Mouse (Mus musculus) embryonic facial prominence, embryonic 13.5 days (tissue): ENCODE measurements around the gene Rasa2. TPM values are rescaled to one million over a fixed set of nuclear protein-coding genes. Genes with fewer than 3 reads are reported as not detected.
A peak's percentile ranks its signal among the peaks of the same experiment; 100 is the strongest.

Experiments used
- ATAC-seq: fragments of 200-750 bp; cut with Nextera tagmentation; 2 replicates; pipeline ENCODE4 v1.8.0; 2017; ENCODE audit warnings: low read depth; ENCODE audit not compliant: insufficient number of reproducible peaks, insufficient read depth, low FRiP score, low TSS enrichment
- H3K27ac ChIP-seq: fragments of 300-500 bp; sonication (generic); 2 replicates; pipeline ENCODE4 v1.5.1; 2015; ENCODE audit warnings: moderate library complexity, mild to moderate bottlenecking, inconsistent platforms
- H3K27me3 ChIP-seq: fragments of 300-500 bp; sonication (generic); 2 replicates; pipeline ENCODE4 v1.6.1; 2015; ENCODE audit warnings: mild to moderate bottlenecking, inconsistent platforms
- H3K36me3 ChIP-seq: fragments of 300-500 bp; sonication (generic); 2 replicates; pipeline ENCODE4 v1.6.1; 2015; ENCODE audit warnings: mild to moderate bottlenecking, inconsistent platforms
- H3K4me1 ChIP-seq: fragments of 300-500 bp; sonication (generic); 2 replicates; pipeline ENCODE4 v1.6.1; 2015; ENCODE audit warnings: inconsistent platforms
- H3K4me2 ChIP-seq: fragments of 300-500 bp; sonication (generic); 2 replicates; pipeline ENCODE4 v1.6.1; 2015; ENCODE audit warnings: moderate library complexity, mild to moderate bottlenecking, inconsistent platforms
- H3K4me3 ChIP-seq: fragments of 300-500 bp; sonication (generic); 2 replicates; pipeline ENCODE4 v1.5.1; 2015; ENCODE audit warnings: mild to moderate bottlenecking, inconsistent platforms
- H3K9ac ChIP-seq: fragments of 300-500 bp; sonication (generic); 2 replicates; pipeline ENCODE4 v1.6.1; 2015; ENCODE audit warnings: mild to moderate bottlenecking, inconsistent platforms
- H3K9me3 ChIP-seq: fragments of 300-500 bp; sonication (generic); 2 replicates; pipeline ENCODE4 v1.6.1; 2016; ENCODE audit warnings: inconsistent platforms
- WGBS: fragments of 180-500 bp; shearing (Covaris S2); methylation state at CpG from one replicate; pipeline ENCODE4 v1.1.7; 2015; ENCODE audit warnings: mixed read lengths; 5-methylcytosine and 5-hydroxymethylcytosine counted together
- polyA plus RNA-seq: library from polyadenylated mRNA; unstranded; fragments of >200 nt; fragmentation: Nextera tagmentation; extraction: Ambion mirVana; gene quantifications from 2 replicates; pipeline ENCODE4 v1.2.1, GENCODE M21; 2015

The Rasa2 gene
- polyA plus RNA-seq, 1 experiment from 2014 or later = 21.5 TPM

- peaks cover 1% of the 10 kb centered on the region for H3K4me1 ChIP-seq
- H3K27me3 ChIP-seq = no peaks in the 10 kb centered on the region
- H3K4me2 ChIP-seq = no peak overlapping the region
- no peak overlapping the region for H3K9ac ChIP-seq
- no peak for ATAC-seq
- no peak overlapping the region for H3K27ac ChIP-seq
- H3K9me3 ChIP-seq = no peaks in the 10 kb centered on the region
- H3K4me3 ChIP-seq = no peak overlapping the region
- WGBS = 56% methylated on average over 7 of the region's 7 CpGs
- H3K36me3 ChIP-seq = no peaks in the 10 kb centered on the region
Measured at GRCm38 (mm10) chr9:96637157-96637548, 5.7 kb upstream of the Rasa2 start.

GRCm38 (mm10) chr9:96636423-96637156 is 5.2 kb upstream of the Rasa2 start:
- H3K9me3 ChIP-seq = no peaks in the 10 kb centered on the region
- ATAC-seq = no peak
- H3K9ac ChIP-seq = no peak overlapping the region
- no peak overlapping the region for H3K4me3 ChIP-seq
- no peaks in the 10 kb centered on the region for H3K36me3 ChIP-seq
- H3K4me2 ChIP-seq = no peak overlapping the region
- peaks cover 7% of the 10 kb centered on the region for H3K4me1 ChIP-seq
- no peaks in the 10 kb centered on the region for H3K27me3 ChIP-seq
- H3K27ac ChIP-seq = no peak overlapping the region
- 57% methylated on average over 9 of the region's 9 CpGs for WGBS

- H3K36me3 ChIP-seq = no peaks in the 10 kb centered on the region
Measured at GRCm38 (mm10) chr9:96635899-96636298, 4.5 kb upstream of the Rasa2 start.

DNA sequence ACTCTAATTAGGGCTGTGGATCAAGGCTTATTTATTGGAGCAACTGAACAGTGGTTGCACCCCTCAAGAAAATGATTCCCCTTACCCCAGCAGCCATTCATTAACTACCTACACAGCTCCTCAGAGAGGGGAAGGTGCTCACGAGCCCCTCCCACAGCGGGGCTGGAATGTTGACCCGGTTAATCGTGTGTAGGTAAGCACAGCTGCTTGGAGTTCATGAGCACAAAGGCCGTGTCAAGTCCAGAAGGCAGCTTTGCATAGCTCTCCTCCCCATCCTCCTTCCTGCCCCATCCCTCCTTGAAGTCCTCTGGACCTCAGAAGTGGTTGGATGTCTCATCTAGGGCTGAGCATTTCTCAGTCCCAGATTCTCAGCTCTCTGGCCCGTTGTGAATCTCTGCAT is 3.8 kb upstream of the Rasa2 start:
- Histone ChIP-seq H3K4me2 (no peak overlapping the region), H3K9me3 (no peaks in the 10 kb centered on the region), H3K36me3 (no peaks in the 10 kb centered on the region), H3K4me1 (peaks cover 7% of the 10 kb centered on the region), H3K27me3 (no peaks in the 10 kb centered on the region), H3K9ac (no peak overlapping the region), H3K27ac (no peak overlapping the region), H3K4me3 (no peak overlapping the region)
- 50% methylated on average over 6 of the region's 6 CpGs for WGBS
- ATAC-seq = no peak

More at GRCm38 (mm10) chr9:96635899-96636298, 4.5 kb upstream of the Rasa2 start:
- H3K4me3 ChIP-seq = no peak overlapping the region
- no peak overlapping the region for H3K9ac ChIP-seq
- no peaks in the 10 kb centered on the region for H3K27me3 ChIP-seq
- no peak overlapping the region for H3K4me2 ChIP-seq
- 66% methylated on average over 3 of the region's 3 CpGs for WGBS
- H3K9me3 ChIP-seq = no peaks in the 10 kb centered on the region
- ATAC-seq = no peak
- H3K4me1 ChIP-seq = peaks cover 7% of the 10 kb centered on the region
- H3K27ac ChIP-seq = no peak overlapping the region

GRCm38 (mm10) chr9:96633771-96634170 is 2.4 kb upstream of the Rasa2 start:
- Histone ChIP-seq H3K4me2 (no peak overlapping the region), H3K4me3 (no peak overlapping the region), H3K4me1 (peaks cover 9% of the 10 kb centered on the region), H3K36me3 (no peaks in the 10 kb centered on the region), H3K9ac (no peak overlapping the region), H3K27ac (no peak overlapping the region), H3K27me3 (no peaks in the 10 kb centered on the region), H3K9me3 (no peaks in the 10 kb centered on the region)
- no peak for ATAC-seq
- 85% methylated on average over 2 of the region's 2 CpGs for WGBS

DNA sequence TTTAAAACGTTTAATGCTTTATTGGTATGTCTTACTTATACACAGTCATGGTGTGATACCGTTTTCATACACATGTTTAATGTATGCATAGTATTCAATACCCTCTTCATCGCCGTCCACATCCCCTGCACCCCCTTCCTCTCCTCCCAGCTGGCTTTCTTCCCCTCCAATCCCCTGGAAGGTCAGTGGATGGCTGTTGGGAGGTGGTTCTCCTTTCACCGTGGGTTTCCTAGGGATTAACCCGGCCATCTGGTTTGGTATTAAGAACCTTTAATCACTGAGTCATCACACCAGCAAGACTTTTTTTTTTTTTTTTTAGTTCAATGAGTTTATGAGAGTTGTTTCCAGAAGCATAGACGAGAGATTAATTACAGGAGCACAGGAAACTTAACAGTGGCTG is 1.3 kb upstream of the Rasa2 start:
- Histone ChIP-seq H3K27ac (no peak overlapping the region), H3K9ac (no peak overlapping the region), H3K4me2 (no peak overlapping the region), H3K4me3 (no peak overlapping the region), H3K9me3 (no peaks in the 10 kb centered on the region), H3K27me3 (no peaks in the 10 kb centered on the region), H3K36me3 (no peaks in the 10 kb centered on the region), H3K4me1 (peaks cover 16% of the 10 kb centered on the region)
- 53% methylated on average over 7 of the region's 7 CpGs for WGBS
- no peak for ATAC-seq

- Histone ChIP-seq H3K9me3 (no peaks in the 10 kb centered on the region), H3K36me3 (no peaks in the 10 kb centered on the region), H3K27ac (peak overlapping the region; percentile 98; the same call in 1 of the 2 replicates), H3K9ac (0 out of 2 replicates have a peak overlapping the region, but pooled peaks have one; percentile 94), H3K4me1 (peaks cover 21% of the 10 kb centered on the region), H3K4me2 (peak overlapping the region; percentile 85), H3K4me3 (peak overlapping the region; percentile 80; the same call in 1 of the 2 replicates), H3K27me3 (no peaks in the 10 kb centered on the region)
- ATAC-seq = no peak
- WGBS = 52% methylated on average over 6 of the region's 6 CpGs
Measured at GRCm38 (mm10) chr9:96632073-96632690, 765 bp upstream of the Rasa2 start.

DNA sequence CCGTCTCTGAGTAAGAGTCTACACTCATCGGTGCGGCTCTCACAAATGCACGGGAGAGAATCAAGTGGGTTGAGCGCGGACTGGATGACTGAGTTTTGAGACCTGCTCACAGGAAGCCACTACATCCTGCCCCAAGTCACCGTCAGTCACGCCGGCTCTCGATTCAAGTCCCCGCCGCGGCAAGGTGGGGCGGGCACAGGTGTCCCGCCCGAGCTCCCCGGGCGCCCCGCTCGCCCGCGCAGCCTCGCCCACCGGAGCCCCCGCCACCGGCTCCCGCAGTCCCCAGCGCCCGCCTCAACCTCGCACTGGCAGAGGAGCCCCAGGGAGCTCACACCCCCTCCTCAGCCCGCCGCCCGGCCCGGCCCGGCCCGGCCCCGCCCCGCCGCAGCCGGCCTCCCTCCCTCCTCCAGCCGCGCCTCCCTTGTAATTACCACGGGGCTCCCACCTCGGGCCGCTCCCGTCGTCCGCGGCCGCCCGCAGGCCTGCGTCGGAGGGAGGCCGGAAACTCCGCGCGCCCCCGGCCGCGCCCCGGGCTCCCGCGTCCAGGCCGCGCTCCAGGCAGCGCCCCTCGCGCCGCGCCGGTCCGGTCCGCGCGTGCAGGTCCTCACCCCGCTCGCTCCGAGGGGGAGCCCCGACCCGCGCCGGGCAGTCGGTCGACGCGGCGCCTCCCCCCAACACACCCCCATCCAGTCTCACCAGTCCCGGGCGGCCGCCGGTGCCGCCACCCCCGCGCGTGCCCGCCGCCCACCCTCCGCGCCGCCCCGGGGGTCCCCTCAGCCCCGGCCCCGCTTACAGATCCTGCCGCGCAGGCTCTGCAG is 637 bp downstream of the Rasa2 start:
- H3K9me3 ChIP-seq = no peaks in the 10 kb centered on the region
- H3K27ac ChIP-seq = peak overlapping the region; percentile 98
- H3K27me3 ChIP-seq = no peaks in the 10 kb centered on the region
- H3K4me3 ChIP-seq = peak overlapping the region; percentile 80
- no peaks in the 10 kb centered on the region for H3K36me3 ChIP-seq
- peaks cover 21% of the 10 kb centered on the region for H3K4me1 ChIP-seq
- WGBS = under 1% methylated on average over 68 of the region's 105 CpGs
- H3K4me2 ChIP-seq = peak overlapping the region; percentile 85
- H3K9ac ChIP-seq = peak overlapping the region; percentile 94
- peak; percentile 76 for ATAC-seq

GRCm38 (mm10) chr9:96629151-96629550 is 2.3 kb downstream of the Rasa2 start:
- H3K4me2 ChIP-seq = no peak overlapping the region
- H3K9ac ChIP-seq = no peak overlapping the region
- no peak for ATAC-seq
- 61% methylated on average over 4 of the region's 4 CpGs for WGBS
- H3K27ac ChIP-seq = no peak overlapping the region
- peaks cover under 1% of the 10 kb centered on the region for H3K36me3 ChIP-seq
- no peak overlapping the region for H3K4me3 ChIP-seq
- H3K4me1 ChIP-seq = peaks cover 21% of the 10 kb centered on the region
- H3K9me3 ChIP-seq = no peaks in the 10 kb centered on the region
- no peaks in the 10 kb centered on the region for H3K27me3 ChIP-seq

- ATAC-seq = no peak
- H3K27me3 ChIP-seq = no peaks in the 10 kb centered on the region
- H3K4me2 ChIP-seq = no peak overlapping the region
- peaks cover 8% of the 10 kb centered on the region for H3K36me3 ChIP-seq
- no peaks in the 10 kb centered on the region for H3K9me3 ChIP-seq
- peaks cover 21% of the 10 kb centered on the region for H3K4me1 ChIP-seq
- no peak overlapping the region for H3K4me3 ChIP-seq
- no peak overlapping the region for H3K9ac ChIP-seq
- H3K27ac ChIP-seq = no peak overlapping the region
- WGBS = 33% methylated on average over 5 of the region's 5 CpGs
Measured at GRCm38 (mm10) chr9:96627557-96628085, 3.8 kb downstream of the Rasa2 start.

GRCm38 (mm10) chr9:96627042-96627441 is 4.4 kb downstream of the Rasa2 start:
- Histone ChIP-seq H3K4me1 (peaks cover 19% of the 10 kb centered on the region), H3K4me2 (no peak overlapping the region), H3K9ac (no peak overlapping the region), H3K27ac (no peak overlapping the region), H3K4me3 (no peak overlapping the region), H3K9me3 (no peaks in the 10 kb centered on the region), H3K27me3 (no peaks in the 10 kb centered on the region), H3K36me3 (peaks cover 8% of the 10 kb centered on the region)
- ATAC-seq = no peak
- 67% methylated on average over 1 of the region's 1 CpGs for WGBS
